Mouse (Mus musculus) testis, adult 2 months (tissue): ENCODE data around the gene Actl6a.

ENCODE experiments used
- CTCF ChIP-seq: fragments of 200-500 bp; IDR thresholded peaks from 2 replicates; pipeline ENCODE4 v1.5.1; 2012; ENCODE audit warnings: low read depth, mild to moderate bottlenecking, inconsistent platforms, low read length, moderate library complexity; ENCODE audit not compliant: control insufficient read depth, insufficient read depth, insufficient replicate concordance
- POLR2A ChIP-seq: fragments of 200-500 bp; IDR thresholded peaks from 2 replicates; pipeline ENCODE4 v1.6.1; 2012; ENCODE audit warnings: low read depth, mild to moderate bottlenecking, inconsistent platforms, low read length, moderate library complexity; ENCODE audit not compliant: control insufficient read depth

GRCm38 (mm10) chr3:32749820-32750579, 43.9 kb downstream of the Actl6a start:
- no peak for TF ChIP-seq POLR2A
- TF ChIP-seq CTCF: no peak
